Mouse (Mus musculus): ENCODE data around the gene Hist1h2bb. TPM values are rescaled to one million over a fixed set of nuclear protein-coding genes. Genes with fewer than 3 reads are reported as not detected.

Hist1h2bb gene
- polyA plus RNA-seq, 3 experiments from 2014 or later = 2.5 to 2.8 TPM; not detected in 1

DNA sequence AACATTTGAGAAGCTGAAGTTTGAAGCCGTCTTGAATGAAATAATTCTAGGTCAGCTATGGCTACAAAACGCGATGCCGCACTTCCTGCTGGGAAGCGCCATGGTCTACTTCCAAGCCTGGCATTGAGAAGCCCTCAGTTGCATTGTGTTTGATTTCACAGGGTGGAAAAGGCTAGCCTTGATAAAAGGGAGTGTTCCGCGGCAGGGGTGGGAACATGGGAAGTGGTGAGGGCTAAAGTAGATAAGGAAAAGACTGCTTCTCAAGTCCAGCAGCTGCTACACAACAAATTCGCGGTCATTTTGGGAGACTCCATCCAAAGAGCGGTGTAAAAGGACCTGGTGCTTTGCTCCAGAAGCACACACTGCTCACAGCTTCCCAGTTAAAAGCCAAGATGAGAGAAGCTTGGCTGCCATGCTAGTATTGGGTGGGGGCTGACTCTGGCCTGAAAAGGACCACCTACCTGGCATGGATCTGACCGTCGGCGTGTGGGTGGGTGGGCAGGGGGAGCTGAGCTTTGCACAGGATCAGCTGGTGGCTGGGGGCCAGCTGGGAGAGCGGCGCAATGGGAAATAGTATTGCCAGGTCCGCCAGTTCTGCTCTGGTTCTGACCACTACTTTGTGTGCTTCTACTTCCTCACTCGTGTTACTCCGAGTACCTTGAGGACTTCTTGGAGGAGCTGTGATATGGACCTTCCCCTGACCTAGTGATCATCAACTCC is 17.9 kb upstream of the Hist1h2bb start:
- ATAC-seq = no peak

DNA sequence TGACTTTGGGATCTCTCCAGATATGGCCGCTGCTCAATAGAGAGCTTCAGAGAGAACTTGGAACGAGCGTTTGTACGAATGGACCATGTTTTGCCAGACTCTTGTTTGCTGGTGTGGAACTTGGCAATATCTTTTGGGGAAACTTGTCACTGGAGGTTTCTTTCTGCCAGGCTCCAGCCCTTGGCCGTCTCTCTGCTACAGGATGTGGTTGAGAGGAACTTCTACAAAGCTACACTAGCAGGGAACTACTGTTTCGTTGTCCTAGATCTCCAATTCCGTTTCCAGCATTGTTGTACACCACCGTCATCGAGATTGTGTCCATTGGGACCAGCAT is 17.4 kb upstream of the Hist1h2bb start:
- ATAC-seq = peak; percentile 69

DNA sequence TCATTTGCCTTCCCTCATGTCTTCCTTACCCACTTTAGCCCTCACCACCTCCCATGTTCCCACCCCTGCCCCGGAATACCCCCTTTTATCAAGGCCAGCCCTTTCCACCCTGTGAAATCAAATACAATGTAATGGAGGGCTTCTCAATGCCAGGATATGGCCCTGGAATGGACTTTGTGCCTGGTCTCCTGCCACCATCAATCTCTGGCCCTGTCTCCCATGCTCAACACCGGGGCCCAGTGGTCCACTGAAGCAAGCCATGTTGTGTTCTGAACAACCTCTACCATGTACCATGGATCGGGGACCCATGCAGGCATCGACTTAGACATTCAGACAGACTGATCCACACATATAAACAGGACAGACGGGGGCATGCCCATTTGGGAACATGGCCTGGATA is 16.8 kb upstream of the Hist1h2bb start:
- ATAC-seq = no peak

DNA sequence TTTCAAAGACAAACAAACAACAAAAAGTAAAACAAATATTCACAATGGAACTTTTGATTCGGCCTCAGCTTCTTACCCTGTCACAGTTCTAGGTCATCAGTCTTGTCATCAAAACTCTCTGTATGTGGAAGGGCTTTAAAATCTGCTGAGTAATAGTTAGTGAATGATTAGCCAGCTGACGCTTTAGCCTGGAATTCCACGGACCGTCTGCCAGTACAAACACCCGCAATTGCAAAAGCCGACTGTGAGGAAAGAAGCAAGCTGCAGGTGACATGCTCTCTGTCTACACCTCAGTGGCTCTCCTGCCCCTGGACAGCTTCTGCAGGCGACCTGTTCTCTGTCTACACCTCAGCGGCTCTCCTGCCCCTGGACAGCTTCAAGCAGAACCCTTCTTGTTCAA is 16.1 kb upstream of the Hist1h2bb start:
- ATAC-seq = no peak

DNA sequence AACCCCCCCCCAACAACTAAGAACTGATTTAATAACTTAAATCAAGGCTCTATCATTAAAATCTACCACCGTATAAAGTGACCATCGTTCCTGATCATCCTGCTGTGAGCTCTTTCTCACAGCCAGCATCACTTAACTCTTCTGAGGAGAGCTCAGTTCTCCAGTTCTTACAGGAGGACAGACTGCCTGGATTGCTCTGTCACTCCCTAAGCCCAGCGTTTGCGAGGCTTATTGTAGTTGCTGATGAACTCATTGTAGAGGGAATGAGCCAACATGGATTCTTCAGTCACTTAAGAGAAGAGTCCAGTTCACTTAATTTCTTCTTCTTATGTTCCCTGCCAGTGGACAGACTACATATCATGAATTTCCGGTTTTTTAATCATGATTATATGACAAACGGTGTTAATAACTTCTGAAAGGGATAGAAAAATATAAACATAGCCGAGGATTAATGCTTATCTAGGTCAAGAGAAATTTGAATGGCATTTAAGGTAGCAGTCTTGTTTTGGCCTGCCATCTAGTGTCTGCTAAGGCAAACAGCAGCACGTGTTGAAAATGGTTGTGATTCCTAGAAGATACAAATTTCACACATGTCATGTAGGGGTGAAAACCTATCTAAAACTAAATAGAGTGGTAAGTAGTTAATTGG is 14.3 kb upstream of the Hist1h2bb start:
- peak; percentile 90 for ATAC-seq

DNA sequence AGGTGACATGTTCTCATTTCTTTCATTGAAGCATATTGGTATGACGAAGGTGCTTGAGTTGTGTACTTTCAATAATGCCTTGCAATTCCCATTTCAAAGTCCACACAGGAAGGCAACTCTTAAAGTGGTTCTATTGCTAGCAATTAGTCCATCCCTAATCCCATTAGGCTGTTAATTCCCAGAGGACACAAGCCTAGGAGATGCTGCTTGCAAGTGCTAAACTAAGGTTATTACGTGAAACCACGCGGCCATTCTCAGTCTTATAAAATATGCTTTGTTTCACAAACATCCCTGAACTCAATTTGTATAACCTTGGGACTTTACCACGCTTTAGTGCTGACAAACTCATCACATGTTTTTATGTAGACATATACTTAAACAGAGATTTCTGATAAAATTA is 9.4 kb upstream of the Hist1h2bb start:
- ATAC-seq = no peak

DNA sequence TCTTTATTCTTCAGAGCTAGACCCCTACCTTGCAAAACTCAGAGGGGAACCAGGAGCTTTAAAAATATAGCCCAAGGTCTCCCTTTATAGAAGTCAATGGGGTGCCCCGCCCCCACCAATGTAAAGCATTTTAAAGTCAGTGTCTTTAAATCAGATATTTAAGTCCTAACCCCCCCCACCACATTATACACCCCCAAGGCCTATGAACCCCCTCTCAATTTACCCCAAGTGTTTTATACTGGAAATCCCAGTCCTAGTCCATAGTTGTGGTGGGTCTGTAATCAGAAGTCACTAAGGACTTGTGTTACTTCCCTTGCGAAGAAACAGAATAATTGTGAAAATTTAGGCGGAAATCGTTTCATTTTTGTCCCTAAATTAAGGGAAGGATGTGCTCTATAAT is 8.5 kb upstream of the Hist1h2bb start:
- ATAC-seq = no peak

DNA sequence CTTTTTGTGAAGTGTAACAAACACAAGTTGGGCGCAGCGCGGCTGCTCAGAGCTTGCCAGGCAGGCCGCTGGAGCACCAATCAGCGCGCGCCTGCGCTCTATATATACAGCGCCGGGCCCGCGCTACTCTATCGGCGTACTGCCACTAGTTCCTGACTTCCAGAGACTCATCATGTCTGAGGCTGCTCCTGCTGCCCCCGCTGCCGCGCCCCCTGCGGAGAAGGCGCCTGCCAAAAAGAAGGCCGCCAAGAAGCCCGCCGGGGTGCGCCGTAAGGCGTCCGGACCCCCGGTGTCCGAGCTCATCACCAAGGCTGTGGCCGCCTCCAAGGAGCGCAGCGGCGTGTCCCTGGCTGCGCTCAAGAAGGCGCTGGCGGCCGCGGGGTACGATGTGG is 7.9 kb upstream of the Hist1h2bb start, which contains the start of gene Hist1h1c:
Gene Hist1h1c (plus strand): TSS at position 132 of the 392 bp plus-strand sequence.
- ATAC-seq = peak; percentile 70

DNA sequence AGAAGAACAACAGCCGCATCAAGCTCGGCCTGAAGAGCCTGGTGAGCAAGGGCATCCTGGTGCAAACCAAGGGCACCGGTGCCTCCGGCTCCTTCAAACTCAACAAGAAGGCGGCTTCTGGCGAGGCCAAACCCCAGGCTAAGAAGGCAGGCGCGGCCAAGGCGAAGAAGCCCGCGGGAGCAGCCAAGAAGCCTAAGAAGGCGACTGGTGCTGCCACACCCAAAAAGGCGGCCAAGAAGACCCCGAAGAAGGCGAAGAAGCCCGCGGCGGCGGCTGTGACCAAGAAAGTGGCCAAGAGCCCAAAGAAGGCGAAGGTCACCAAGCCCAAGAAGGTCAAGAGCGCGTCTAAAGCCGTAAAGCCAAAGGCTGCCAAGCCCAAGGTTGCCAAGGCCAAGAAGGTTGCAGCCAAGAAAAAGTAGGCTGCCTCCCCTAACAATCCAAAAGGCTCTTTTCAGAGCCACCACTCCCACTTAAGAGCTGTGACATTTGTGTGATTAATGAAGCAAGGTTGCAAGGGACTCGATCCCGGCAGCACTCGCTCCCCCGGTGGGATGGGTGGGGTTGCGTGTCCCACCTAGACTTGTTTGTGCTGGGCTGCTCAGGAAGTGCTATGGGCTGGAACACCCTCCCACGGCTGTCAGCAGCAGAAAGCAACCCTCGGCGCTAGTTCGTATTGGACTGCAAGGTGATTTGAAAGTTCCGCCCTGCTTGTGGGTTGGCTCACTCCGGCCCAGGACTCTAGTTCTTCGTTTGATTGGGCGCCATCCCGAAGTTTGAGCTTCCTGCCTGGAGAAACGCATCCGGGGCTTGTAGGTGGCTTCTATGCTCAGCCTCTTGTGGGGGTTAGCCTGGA is 7.2 kb upstream of the Hist1h2bb start:
- peak; percentile 86 for ATAC-seq

DNA sequence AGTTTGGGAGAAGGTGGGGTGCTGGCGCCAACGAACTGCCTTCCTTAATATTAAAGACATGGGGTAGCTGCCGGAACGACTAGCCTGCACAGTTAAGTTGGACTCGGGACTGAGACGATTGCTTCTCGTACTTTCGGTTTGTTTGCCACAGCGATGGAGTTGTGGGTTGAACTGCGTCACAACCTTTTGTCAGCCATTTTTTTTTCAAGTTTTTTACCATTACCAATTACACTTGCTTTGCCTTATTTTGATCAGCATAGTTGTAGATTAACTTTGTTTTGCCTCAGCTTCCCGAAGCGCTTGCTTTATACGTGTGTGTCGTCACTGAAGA is 6.6 kb upstream of the Hist1h2bb start:
- ATAC-seq = peak; percentile 58

DNA sequence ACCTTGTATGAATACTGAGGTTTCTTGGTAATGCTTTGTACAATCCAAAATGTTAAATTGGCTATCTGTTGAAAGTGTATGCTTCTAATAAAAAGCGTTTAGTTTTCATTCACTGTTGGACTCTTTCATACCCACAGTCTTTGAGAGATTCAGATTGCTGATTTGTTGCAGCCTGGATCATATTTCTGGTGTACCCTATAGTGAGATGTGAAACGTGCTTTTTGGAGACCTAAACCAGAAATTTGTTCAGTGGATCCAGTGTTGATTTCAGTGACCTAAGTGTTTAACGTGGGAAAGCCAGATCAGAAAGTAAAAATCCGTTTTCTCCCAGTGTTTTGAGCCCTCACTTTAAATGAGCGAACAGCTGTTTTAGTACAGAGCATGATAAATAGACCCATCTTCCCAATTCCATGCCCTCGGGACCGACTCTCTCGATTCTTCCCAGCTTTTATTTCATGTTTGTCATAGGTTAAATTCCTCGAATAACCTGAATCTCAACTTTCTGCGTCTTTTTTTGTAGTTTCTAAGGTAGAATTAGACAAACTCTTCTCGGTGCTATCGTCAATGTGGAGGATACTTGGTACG is 6.2 kb upstream of the Hist1h2bb start:
- no peak for ATAC-seq

DNA sequence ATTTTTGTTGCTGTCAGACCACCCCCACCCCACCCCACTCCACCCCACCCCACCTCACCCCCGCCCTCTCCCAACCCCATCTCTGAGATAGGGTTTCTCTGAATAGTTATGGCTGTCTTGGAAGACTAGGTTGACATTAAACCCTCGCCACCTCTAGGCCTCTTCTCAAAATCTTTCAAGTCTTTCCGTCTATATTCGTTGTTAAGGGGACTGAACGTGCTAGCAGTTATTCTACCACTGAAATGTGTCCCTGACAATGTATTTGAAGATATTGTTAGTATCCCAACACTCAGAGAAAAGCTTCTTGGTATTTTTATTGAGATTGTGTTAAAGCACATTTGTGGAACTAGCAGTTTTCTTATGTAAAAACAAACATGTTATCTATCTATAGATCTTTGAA is 5.6 kb upstream of the Hist1h2bb start:
- no peak for ATAC-seq

DNA sequence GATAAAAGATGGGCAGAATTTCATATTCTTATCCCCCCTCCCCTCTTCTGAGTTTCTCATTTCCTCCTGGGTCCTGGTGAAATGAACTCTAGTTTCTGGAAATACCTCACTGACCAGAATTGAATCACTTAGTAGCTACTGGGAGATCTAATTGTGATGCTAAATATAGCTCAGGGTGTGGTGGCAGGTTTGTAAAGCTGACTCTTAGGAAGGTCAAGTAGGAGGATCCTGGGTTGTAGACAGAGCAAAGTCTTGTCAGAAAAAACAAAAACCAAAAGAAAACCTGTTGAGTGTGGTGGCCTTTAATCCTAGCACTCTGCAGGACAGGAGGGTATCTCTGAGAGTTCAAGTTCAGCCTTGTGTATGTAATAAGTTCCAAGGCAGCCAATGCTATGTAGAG is 4.5 kb upstream of the Hist1h2bb start:
- ATAC-seq = no peak

DNA sequence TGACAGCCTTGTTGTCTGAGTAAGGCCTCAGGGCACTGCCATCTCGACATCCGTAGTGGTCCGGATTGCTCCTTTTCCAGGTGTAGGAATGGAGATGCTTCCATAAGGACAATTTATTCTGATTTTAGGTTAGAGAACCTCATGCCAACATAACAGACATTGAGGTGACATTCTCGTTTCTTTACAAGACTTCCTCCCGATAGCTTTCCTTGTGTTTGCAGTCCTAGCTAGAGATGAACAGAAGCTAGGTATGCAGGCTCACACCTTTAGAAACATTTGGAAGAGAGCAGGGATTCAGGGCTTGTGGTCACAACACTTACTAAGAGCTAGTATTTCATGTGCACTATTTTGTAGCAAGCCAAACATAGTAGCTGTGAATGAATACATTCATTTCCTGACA is 3.3 kb upstream of the Hist1h2bb start:
- no peak for ATAC-seq

DNA sequence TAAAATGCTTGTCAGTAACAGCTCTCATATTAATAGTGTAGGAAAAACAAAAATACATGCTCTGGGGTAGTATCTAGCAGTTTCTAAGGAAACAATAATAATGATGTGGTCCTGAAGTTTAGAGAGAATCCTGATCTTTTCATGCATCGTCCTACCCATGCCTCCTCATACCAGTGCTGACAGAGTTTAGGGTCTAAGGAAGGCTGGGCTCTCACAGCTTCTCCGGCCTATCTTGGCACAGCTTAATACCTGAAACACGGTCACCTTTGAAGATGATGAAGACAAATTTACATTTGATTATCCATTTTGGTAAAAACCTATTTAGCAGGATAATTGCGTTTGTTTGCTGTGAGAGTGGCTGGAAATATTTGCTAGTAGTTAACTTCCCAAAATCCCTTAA is 2.6 kb upstream of the Hist1h2bb start:
- ATAC-seq = no peak

DNA sequence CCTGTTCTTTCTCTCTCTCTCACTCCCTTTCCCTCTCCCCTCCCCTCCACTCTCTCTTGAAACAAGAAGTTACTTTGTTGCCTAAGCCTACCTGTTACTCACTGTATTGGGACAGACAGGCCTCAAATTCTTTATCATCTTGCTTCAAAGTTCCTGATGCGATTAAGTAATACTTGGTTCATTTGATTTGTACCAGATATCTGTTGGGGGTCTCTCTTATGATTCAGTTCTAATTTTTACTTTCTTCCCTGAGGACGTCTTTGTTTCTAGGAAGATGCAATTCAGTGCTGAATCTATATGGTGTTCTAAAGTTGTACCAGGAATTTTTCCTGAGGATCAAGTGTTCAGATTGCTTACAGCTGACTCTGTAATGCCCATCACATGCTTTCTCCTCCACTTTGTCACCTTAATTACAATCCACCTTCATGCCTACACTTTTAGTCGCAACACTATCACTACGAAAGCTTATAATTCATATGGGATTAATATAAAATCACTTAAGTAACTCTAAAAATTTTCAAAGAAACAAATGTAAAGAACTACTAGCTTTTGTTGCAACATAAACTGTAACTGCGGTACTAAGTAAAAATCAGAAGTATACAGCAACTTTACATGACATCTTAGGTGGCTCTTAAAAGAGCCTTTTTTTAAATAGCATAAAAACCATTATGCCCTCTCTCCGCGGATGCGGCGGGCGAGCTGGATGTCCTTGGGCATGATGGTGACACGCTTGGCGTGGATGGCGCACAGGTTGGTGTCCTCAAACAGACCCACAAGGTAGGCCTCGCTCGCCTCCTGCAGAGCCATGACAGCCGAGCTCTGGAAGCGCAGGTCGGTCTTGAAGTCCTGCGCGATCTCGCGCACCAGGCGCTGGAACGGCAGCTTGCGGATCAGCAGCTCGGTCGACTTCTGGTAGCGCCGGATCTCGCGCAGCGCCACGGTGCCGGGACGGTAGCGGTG is 1.8 kb upstream of the Hist1h2bb start:
- ATAC-seq = no peak

DNA sequence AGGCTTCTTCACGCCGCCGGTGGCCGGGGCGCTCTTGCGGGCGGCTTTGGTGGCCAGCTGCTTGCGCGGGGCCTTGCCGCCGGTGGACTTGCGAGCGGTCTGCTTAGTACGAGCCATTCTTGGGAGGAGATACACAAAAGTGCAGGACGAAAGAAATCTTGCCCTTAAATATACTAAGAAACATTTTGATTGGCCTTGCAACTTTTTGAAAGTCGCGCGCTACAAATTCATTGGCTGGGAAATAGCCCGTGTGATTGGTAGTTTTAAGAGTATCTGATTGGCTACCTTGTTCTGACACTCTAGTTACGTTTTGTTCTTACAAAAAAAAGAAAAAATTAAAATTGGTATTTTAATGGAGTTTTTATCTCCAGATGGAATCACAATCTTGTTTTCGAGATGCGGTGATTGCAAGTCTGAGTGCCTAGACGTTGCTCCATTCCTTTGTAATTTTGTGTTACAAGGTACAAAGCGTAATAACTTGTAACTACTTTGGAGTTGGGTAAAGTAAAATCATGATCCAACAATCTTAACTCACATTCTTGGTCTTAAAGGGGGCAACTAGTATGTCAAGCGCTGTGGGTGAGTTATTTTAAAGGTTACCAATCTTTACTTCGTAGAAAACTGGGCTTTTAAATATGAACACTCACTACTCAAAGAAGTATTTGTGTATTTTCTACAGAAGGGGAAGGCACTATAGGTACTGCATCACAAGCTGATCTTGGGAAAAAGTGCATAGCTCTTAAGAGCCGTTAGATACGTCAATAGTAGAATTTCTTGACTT is 963 bp upstream of the Hist1h2bb start, which contains the start of gene Hist1h3c:
Gene Hist1h3c (minus strand): TSS at position 222 of the 781 bp plus-strand sequence.
- peak; percentile 70 for ATAC-seq

DNA sequence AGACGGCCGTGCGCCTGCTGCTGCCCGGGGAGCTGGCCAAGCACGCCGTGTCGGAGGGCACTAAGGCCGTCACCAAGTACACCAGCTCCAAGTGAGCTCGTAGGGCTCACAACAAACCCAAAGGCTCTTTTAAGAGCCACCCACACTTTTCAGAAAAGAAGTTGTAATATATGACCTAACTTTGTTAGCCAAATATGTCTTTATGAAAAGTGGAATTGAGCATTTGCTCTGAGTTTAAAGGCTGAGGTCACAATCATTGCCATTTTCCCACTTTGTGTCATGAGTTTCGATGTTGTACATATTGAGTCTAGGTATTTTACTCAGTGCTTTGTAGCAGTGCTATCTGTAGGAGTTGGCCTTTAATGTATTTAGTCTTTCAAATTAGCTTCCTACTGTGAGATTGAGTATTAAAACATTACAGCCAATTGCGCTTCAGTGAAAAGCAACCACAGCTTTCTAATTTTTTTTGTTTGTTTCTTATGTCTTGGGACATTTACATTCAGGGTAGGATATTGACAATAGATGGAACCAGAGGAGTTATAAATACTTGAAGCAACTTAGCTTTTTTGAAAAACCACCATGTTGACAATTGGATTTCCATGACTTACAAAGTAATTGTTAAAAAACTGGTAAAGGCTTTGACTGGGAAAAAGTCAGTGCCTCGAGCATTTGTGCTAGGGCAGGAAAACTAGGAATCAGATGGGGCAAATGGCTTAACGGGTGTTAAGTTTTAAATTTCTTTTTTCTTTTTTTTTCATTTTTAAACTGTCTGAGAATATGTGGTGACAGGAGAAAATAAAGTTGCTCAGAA is 752 bp downstream of the Hist1h2bb start:
- no peak for ATAC-seq

DNA sequence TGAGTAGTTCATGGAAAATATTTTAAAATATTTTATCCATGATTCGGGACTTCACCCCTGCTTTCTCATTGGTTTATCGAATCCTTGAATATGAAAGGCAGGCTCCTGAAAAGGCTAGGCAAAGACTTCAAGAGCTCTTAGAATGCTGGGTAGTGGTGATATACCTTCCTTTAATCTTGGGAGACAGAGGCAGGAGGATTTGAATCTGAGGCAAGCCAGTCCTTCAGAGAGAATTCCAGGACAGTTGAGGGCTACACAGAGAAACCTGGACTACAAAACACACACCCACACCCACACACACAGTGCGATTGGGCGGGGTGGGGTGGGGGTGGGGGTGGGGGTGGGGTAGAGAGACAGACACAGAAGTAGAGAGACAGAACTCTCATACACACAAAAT is 1.4 kb downstream of the Hist1h2bb start:
- no peak for ATAC-seq

DNA sequence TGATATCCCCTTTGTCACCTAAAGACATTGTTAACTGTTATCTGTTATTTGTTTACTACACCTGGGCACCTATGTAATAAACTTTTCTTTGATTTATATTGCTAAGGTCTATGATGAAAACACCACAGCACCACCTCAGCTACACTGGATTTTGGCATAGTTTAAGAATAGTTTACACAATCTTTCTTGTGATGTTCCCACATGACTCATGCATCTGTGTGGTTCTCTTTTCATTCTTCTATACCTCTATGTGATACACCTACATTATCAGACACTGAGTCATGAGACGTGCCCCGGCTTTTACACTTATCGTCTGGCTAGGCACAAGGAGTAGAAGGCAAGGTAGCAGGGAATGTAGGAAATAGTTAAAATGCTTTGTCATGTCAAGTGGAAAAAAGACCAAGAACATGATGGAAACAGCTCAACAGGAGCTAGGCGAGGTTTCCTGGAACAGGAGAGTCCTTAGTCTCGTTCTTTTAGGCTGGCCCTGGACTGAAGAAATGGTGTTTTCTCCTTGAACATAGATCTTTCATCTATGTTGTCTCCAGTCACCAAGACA is 3.1 kb downstream of the Hist1h2bb start:
- ATAC-seq = no peak

Data from inflammation-experienced regulatory T-cells, adult 6 months (primary cell).